Mouse (Mus musculus) embryonic facial prominence, embryonic 11.5 days (tissue): ENCODE data around the gene Parm1. TPM values are rescaled to one million over a fixed set of nuclear protein-coding genes. Genes with fewer than 3 reads are reported as not detected.

ENCODE experiments used
- ATAC-seq: fragments of 200-750 bp; cut with Nextera tagmentation; replicated peaks from 2 replicates; pipeline ENCODE4 v1.8.0; 2017; ENCODE audit warnings: low read depth; ENCODE audit not compliant: insufficient number of reproducible peaks, low FRiP score, low TSS enrichment
- DNase-seq: peaks from one replicate; pipeline ENCODE4 v3.0.0-alpha.2; 2015; ENCODE audit warnings: low spot score
- H3K27ac ChIP-seq: fragments of 300-500 bp; sonication (generic); replicated peaks from 2 replicates; pipeline ENCODE4 v1.5.1; 2014; ENCODE audit warnings: mild to moderate bottlenecking, low read depth, low read length, control low read depth
- H3K27me3 ChIP-seq: fragments of 300-500 bp; sonication (generic); 2 replicates; pipeline ENCODE4 v1.6.1; 2014; ENCODE audit warnings: mild to moderate bottlenecking, low read length, moderate library complexity, mixed read lengths; ENCODE audit not compliant: control insufficient read depth, insufficient read depth
- H3K36me3 ChIP-seq: fragments of 300-500 bp; sonication (generic); replicated peaks from 2 replicates; pipeline ENCODE4 v1.6.1; 2014; ENCODE audit warnings: low read depth, mild to moderate bottlenecking, low read length, moderate library complexity, mixed read lengths; ENCODE audit not compliant: control insufficient read depth, insufficient read depth
- H3K4me1 ChIP-seq: fragments of 300-500 bp; sonication (generic); 2 replicates; pipeline ENCODE4 v1.6.1; 2014; ENCODE audit warnings: low read length, mixed read lengths; ENCODE audit not compliant: control insufficient read depth, insufficient read depth
- H3K4me2 ChIP-seq: fragments of 300-500 bp; sonication (generic); 2 replicates; pipeline ENCODE4 v1.6.1; 2014; ENCODE audit warnings: low read depth, mild to moderate bottlenecking, control low read depth, low read length, moderate library complexity
- H3K4me3 ChIP-seq: fragments of 300-500 bp; sonication (generic); 2 replicates; pipeline ENCODE4 v1.5.1; 2014; ENCODE audit warnings: low read depth, low read length, control low read depth
- H3K9ac ChIP-seq: fragments of 300-500 bp; sonication (generic); replicated peaks from 2 replicates; pipeline ENCODE4 v1.6.1; 2014; ENCODE audit warnings: mild to moderate bottlenecking, control low read depth, low read length
- H3K9me3 ChIP-seq: fragments of 300-500 bp; sonication (generic); replicated peaks from 2 replicates; pipeline ENCODE4 v1.6.1; 2016; ENCODE audit warnings: mild to moderate bottlenecking, low read length, inconsistent platforms, mixed read lengths; ENCODE audit not compliant: control insufficient read depth
- WGBS: fragments of 180-500 bp; shearing (Covaris S2); extraction: QIAGEN DNeasy Blood & Tissue Kit; methylation state at CpG from one replicate; pipeline ENCODE4 v1.1.7; 2014; 5-methylcytosine and 5-hydroxymethylcytosine counted together
- polyA plus RNA-seq: library from polyadenylated mRNA; unstranded; fragments of >200 nt; fragmentation: Nextera tagmentation; extraction: Ambion mirVana; gene quantifications from 2 replicates; pipeline ENCODE4 v1.2.1, GENCODE M21; 2014

Parm1 gene
- polyA plus RNA-seq, 1 experiment from 2014 or later = 20.6 TPM

GRCm38 (mm10) chr5:91502366-91502765, 15.0 kb upstream of the Parm1 start:
- no peak overlapping the region for H3K9ac ChIP-seq
- H3K4me3 ChIP-seq = no peak overlapping the region
- ATAC-seq (no peak), DNase-seq (no peak)
- H3K36me3 ChIP-seq = no peaks in the 10 kb centered on the region
- H3K27ac ChIP-seq = no peak overlapping the region
- 85% methylated on average over 2 of the region's 2 CpGs for WGBS
- no peaks in the 10 kb centered on the region for H3K27me3 ChIP-seq
- no peak overlapping the region for H3K4me2 ChIP-seq
- H3K9me3 ChIP-seq = no peaks in the 10 kb centered on the region
- H3K4me1 ChIP-seq = no peaks in the 10 kb centered on the region

GRCm38 (mm10) chr5:91504320-91504922, 13.0 kb upstream of the Parm1 start:
- H3K4me1 ChIP-seq = no peaks in the 10 kb centered on the region
- no peak overlapping the region for H3K9ac ChIP-seq
- no peaks in the 10 kb centered on the region for H3K9me3 ChIP-seq
- H3K27ac ChIP-seq = no peak overlapping the region
- H3K27me3 ChIP-seq = no peaks in the 10 kb centered on the region
- no peaks in the 10 kb centered on the region for H3K36me3 ChIP-seq
- no peak for DNase-seq
- no peak overlapping the region for H3K4me3 ChIP-seq
- H3K4me2 ChIP-seq = no peak overlapping the region
- 70% methylated on average over 5 of the region's 5 CpGs for WGBS
- ATAC-seq = no peak

GRCm38 (mm10) chr5:91517077-91517476, 338 bp upstream of the Parm1 start:
- WGBS = 22% methylated on average over 6 of the region's 6 CpGs
- H3K4me1 ChIP-seq = no peaks in the 10 kb centered on the region
- ATAC-seq (no peak), DNase-seq (no peak)
- H3K27ac ChIP-seq = no peak overlapping the region
- no peaks in the 10 kb centered on the region for H3K9me3 ChIP-seq
- no peaks in the 10 kb centered on the region for H3K27me3 ChIP-seq
- peak overlapping the region; percentile 89 for H3K4me2 ChIP-seq
- H3K36me3 ChIP-seq = no peaks in the 10 kb centered on the region
- H3K9ac ChIP-seq = no peak overlapping the region
- H3K4me3 ChIP-seq = no peak overlapping the region

- H3K36me3 ChIP-seq = no peaks in the 10 kb centered on the region
- WGBS = 4% methylated on average over 16 of the region's 16 CpGs
- ATAC-seq (no peak), DNase-seq (no peak)
- H3K4me2 ChIP-seq = peak overlapping the region; percentile 89
- no peaks in the 10 kb centered on the region for H3K4me1 ChIP-seq
- H3K9ac ChIP-seq = no peak overlapping the region; the same call in 1 of the 2 replicates
- H3K27me3 ChIP-seq = no peaks in the 10 kb centered on the region
- no peak overlapping the region for H3K27ac ChIP-seq
- no peaks in the 10 kb centered on the region for H3K9me3 ChIP-seq
- peak overlapping the region; percentile 51 for H3K4me3 ChIP-seq
Measured at GRCm38 (mm10) chr5:91518302-91518790, 931 bp downstream of the Parm1 start.

- Histone ChIP-seq H3K27me3 (no peaks in the 10 kb centered on the region), H3K4me2 (peak overlapping the region; percentile 89), H3K9ac (no peak overlapping the region; the same call in 1 of the 2 replicates), H3K9me3 (no peaks in the 10 kb centered on the region), H3K4me3 (peak overlapping the region; percentile 51), H3K27ac (no peak overlapping the region), H3K36me3 (no peaks in the 10 kb centered on the region), H3K4me1 (no peaks in the 10 kb centered on the region)
- WGBS = 27% methylated on average over 7 of the region's 7 CpGs
- ATAC-seq (no peak), DNase-seq (peak; percentile 36)
Measured at GRCm38 (mm10) chr5:91518946-91519345, 1.5 kb downstream of the Parm1 start.

GRCm38 (mm10) chr5:91519521-91519920, 2.1 kb downstream of the Parm1 start:
- no peaks in the 10 kb centered on the region for H3K27me3 ChIP-seq
- 30% methylated on average over 4 of the region's 4 CpGs for WGBS
- H3K9ac ChIP-seq = no peak overlapping the region
- H3K27ac ChIP-seq = no peak overlapping the region
- no peaks in the 10 kb centered on the region for H3K4me1 ChIP-seq
- no peak overlapping the region; the same call in 1 of the 2 replicates for H3K4me3 ChIP-seq
- no peak for ATAC-seq
- H3K36me3 ChIP-seq = no peaks in the 10 kb centered on the region
- no peaks in the 10 kb centered on the region for H3K9me3 ChIP-seq
- DNase-seq = peak; percentile 63
- no peak overlapping the region for H3K4me2 ChIP-seq

GRCm38 (mm10) chr5:91532748-91533496, 15.5 kb downstream of the Parm1 start:
- WGBS = 82% methylated on average over 10 of the region's 10 CpGs
- Histone ChIP-seq H3K36me3 (no peaks in the 10 kb centered on the region), H3K9me3 (no peaks in the 10 kb centered on the region), H3K27me3 (no peaks in the 10 kb centered on the region), H3K4me1 (no peaks in the 10 kb centered on the region), H3K27ac (no peak overlapping the region), H3K4me3 (no peak overlapping the region), H3K9ac (no peak overlapping the region), H3K4me2 (no peak overlapping the region)
- ATAC-seq = no peak
- DNase-seq = no peak

GRCm38 (mm10) chr5:91559071-91559610, 41.7 kb downstream of the Parm1 start:
- no peak overlapping the region for H3K4me2 ChIP-seq
- no peaks in the 10 kb centered on the region for H3K36me3 ChIP-seq
- H3K9me3 ChIP-seq = no peaks in the 10 kb centered on the region
- no peak overlapping the region for H3K9ac ChIP-seq
- no peak overlapping the region for H3K27ac ChIP-seq
- H3K4me3 ChIP-seq = no peak overlapping the region
- no peak for DNase-seq
- H3K4me1 ChIP-seq = no peaks in the 10 kb centered on the region
- no peak for ATAC-seq
- WGBS = 81% methylated on average over 7 of the region's 7 CpGs
- no peaks in the 10 kb centered on the region for H3K27me3 ChIP-seq
